Mouse (Mus musculus) thymus, postnatal 14 days (tissue): ENCODE results near the gene Tbcel.

Source experiments
- DNase-seq: peaks from one replicate; pipeline ENCODE4 v3.0.0; 2021

Gene Tbcel

DNA sequence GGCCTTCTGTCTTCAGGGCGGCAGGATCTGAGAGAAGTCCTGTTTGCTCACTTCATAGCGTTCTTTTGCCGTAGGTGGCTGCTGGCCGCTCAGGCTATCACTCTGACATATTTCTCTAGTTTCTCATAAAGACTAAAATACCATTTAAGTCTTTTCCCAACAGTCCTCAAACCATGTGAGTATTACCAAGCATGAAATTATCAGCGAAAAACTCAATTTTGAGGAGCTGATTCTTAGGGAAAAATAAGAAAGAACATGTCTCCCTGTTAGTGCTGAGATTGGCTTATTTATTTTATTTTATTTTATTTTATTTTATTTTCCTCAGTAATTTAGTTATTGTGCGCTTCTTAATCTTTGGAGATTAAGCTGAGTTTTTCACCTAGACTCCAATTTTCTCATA lies at the start of gene Tbcel:
Gene Tbcel, minus strand, starts transcription at position 101 of the 400 bp plus-strand sequence.
- no peak for DNase-seq

DNA sequence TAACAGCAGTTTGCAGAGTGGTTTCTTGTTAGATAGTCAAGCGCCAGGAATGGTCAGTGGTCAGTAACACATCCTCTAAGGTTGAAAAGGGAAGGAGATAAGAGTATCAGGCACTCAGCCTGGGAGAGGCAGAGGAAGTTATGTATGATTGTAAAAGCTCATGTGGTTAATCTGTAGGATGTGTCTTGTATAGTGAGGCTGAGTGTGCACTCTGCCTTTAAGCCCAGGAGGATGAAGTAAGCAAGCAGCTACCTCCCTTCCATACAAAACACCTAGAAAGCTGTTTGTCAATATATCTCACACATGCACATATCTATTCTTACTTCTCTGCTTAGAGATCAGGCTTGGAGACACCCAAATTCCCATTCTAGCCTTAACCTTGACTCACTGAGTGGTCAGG lies 47.6 kb upstream of the Tbcel start:
- DNase-seq: no peak

DNA sequence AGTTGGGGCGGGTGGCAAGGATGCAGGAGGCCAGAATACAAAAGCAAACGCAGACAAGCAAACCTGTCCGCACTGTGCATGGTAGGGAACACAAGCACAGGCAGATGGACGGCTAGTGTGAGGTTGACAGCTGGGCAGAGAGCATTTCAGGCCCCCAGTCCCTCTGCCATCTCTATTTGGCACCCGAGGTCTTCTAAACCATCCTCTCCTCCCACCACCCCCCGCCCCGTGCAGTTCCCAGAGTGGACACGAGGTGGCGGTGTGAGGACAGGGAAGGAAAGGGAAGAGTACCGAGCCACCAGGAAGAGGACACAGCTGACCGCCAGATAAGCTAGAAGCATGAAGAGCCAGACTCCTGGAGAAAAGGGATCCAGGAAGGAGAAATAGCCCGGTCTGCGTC lies 42.5 kb upstream of the Tbcel start:
- peak; percentile 83 for DNase-seq

DNA sequence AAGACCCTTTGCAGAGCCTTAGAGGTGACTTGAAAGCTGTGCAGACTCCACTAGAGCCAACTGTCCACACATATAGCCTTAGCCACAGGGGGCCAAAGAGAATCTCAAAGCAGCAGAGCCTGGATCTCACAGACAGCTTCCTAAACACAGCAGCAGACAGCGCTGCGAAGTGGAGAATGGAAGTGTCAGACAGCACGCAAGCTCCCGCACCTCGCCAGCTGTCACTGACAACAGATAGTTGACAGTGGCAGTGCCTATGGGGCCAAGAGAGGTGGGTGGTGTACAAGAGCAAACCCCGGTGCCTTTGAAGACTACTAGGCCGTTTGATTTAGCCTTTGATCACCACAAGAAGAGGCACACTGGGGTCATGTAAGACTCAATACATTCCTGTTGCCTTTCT lies 41.4 kb upstream of the Tbcel start:
- DNase-seq: no peak

DNA sequence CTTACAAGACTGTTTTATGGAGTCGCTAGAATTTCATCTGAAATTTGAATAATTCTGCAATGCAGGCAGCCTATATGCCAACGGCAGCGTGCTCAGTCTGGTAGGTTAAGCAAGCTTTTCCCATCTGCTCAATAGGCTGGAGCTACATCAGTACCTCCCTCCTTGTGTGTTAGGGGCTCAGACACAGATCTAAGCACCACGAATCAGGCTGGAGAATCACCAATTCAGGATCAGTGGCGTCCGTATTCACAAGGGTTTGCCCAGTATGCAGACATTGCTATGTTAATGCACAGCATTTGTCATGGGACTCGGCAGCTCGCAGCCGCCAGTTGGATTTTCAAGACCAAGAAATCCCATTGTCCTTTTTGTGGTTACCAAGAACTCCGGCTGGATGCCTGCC lies 36.9 kb upstream of the Tbcel start:
- no peak for DNase-seq

DNA sequence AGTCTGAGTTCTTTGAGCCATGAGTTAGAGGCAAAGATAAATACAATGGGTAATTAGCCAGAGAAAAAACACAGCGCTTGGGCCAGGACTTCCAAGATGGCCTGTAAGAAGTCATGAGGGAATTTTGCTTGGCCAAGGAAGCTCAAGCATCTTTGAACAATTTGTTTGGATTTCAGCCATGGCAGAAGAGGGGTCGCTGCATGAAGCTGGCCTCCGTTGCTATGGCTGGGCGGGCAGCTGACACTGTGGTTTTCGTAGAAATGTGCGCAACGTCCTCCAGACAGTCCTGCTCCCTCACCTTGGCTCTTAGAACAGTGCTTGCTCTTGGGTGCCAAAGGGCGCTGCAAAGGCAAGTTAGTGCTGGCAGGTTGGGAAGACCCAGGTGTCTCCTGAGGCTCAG lies 25.9 kb upstream of the Tbcel start:
- DNase-seq: no peak

DNA sequence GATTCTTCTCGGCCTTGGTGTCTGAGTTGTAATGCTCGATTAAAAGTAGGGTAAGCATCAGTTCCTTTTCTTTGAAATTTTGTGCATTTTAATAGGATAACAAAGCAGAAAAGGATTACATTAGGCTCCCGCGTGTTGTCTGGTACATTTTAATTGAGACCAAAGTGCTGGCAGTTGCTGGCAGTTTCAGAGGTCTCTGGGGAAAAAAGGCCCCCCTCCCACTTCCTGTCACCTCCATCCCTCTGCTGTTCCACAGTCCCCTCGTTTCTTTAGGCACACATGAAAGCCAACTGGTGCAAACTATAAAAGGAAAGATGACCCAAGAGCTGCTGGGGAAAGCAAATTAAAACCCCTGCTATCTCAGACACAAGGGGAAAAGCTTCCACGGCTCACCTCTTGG lies 25.4 kb upstream of the Tbcel start:
- peak; percentile 35 for DNase-seq

DNA sequence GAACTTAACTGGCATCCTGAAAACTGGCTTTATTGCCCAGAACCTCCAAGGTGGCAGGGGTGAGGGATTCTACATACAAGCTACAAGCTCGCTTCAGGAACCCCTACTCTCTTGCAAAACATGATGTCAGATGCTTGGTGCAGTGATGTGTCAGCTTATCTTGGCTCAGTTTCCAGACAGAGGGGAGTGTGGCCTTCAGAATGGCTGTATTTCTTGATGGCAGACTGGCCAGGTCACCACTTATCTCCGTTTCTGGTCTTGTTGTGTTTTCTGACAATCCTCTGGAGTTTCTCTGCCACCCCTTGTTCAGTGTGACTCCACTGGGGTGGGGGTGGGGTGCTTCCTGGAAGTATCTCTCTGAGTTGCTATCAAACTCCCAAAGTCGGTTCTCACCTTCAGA lies 24.3 kb upstream of the Tbcel start:
- DNase-seq: no peak

DNA sequence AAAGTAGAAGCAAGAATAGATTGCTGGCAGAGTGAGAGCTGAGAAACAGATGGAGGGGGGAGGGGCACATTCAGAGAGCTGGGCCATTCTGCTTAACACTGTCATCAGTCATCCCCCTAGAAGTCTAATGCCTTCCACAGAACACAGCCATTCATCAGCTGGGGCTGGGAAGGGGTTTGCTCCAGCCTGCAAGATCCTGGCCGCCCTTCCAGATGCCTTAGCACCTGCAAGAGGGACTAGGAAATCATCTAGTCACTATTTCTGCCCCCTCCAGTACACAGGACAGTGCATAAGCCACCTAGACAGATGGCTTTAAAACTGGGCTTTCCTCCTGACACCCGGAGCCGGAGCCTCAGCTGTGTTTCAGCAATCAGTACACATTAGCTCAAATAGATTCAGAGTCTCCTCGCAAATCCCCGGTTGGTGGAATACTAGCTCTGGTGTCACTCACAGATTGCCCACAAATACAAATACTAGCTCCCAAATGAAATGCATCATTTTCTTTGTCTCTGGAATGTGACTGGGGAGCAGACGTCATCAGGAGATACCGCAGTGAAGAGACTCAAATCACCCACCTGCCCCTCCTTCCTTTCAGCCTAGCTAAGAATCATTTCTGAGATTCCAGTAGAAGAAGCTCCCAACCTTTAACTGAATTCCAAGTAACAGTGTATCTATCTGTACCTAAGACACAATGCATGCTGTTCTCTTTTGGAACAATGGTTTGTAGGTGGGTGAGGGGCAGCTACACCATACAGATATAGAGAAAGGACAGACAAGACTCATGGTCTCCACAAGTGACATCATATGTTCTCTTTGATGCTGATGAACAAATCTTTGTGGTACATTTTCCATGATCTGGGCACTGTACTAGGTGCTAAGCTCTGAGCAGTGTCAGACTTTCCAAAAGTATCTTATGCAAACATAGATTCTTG lies 22.9 kb upstream of the Tbcel start:
- DNase-seq: no peak

DNA sequence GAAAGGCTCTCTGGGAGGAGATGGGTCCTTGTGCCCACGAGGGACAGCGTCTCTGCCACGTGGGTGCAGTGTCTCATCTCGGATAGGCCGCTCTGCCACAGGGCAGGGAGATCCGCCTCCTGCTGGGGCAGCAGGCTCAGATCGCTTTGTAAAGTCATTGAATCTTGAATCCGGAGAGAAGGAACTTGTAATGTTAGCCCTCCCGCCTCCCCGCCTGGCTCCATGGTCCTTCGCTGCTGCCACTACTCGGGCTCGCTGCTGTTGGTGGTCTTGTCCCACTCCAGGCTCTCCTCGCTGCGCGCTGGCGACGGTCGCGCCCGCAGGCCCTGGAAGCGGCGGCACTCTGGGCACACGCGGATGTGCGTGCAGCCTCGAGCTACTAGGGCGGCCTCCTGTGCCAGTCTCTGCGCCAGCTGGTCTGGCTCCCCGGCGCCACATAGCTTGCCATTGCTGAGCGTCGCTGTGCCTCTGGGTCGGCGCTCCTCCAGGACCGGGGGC lies 13.0 kb upstream of the Tbcel start:
- peak; percentile 71 for DNase-seq

DNA sequence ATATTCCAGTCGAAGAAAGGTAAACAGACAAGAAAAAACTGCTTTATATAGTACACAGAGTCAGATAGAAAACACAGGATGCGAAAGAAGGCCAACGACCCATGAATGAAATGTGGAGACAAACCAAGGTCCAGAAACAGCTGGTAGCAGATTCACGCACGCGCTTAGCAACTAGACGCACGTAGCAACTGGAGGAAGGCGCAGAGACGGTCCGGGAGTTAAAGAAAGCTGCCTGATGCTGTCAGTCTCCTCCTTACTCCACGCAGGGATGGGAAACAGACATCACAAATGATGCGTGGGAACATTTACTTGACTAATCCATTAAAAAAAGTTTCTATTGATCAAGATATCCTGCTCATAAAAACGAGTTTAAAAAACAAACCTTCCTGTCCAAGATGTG lies 10.6 kb upstream of the Tbcel start:
- DNase-seq: no peak

DNA sequence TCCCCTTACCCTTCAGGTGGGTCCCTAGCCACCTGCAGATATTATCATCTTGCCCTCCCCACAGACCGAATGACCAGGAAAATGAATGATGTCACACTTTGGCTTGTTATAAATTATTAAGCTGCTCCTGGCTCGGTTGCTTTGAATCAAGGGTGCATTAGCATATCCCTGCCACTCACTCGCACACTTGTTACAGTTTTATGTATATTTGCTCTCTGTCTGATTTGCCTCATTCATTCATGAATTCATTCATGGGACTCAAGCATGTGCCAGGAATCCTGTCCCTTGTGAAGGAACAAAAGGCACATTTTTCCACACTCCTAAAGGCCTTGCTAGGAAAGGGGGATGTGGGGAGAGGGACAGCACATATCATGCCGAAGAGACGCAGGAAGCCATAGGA lies 5.5 kb upstream of the Tbcel start:
- no peak for DNase-seq

DNA sequence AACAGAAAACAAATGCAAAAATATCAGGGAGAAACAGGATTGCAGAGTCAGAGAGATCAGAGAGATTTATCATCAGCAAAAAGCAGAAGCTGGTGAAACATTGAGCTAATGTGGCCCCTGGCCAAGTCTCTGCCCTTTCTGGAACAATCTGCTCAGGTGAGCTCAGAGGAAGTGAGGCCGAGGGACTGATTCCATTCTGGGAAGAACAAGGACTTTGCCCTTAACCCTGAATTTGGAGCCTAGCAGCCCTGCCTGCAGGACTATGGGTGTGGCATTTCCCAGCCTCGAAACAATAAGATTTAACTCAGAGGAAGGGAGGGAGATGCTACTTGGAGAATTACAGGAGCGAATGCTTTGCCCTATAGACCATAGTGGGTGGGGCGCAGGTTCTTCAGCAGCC lies 4.7 kb upstream of the Tbcel start:
- DNase-seq: no peak

DNA sequence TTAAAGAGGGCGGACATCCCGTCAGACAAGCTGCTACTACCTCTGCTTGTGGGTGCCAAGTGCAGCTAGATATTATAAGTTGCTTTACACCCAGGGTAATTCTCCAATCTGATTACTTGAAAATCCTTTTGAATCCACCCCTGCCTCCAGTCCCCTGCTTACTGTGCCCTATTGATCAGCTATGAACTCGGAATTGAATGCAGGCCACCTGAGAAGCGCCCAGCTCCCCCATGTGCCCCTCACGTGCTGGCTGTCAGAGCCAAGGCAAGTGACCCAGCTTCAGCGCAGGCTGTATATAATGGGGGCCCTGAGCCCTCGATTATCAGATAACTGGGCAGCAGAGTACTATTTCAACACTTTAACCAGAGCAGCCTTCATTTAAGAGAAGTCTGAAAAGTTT lies 626 bp upstream of the Tbcel start:
- DNase-seq: no peak

DNA sequence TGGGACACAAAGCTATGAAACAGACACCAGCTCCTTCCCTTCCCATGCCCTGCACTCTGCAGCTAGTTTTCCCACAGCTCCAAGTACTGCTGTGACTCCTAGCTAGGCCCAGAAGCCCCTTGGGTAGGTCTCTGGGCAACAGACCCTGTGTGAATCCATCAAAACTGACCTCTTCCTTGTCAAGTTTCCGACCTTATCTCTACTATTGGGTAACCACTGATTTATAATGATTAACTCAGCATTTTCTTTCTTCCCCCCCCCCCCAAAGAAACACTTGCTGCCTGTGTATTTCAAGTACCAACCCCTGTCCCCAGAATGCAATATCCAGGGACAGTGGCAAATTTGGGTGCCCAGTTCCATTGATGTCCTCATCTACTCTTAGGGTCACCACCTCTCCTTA lies 587 bp downstream of the Tbcel start:
- no peak for DNase-seq

DNA sequence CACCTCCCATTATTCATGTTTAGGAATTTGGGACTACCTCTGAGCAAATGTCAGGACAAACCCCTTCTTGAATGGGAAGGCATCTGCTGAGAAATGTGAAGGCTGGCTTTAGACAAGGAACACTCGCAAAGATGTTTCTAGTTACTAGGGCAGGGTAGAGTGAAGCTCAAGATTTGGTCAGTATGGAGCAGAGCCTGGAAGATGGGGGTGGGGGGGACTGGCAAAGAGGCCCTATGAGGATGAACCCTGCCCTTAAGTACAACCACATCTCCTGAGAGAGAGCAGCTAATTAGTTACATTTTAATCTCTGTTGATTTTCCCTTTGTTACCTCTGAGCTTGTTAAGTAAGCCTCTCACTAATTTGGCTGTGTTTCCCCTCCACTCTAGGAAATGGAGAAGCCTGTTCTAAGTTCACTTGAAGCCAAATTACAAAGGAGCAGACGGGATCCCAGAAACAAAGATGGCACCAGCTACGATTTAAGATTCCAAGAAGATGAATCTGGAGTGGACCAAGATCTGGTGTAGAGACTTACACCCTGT lies 2.6 kb downstream of the Tbcel start:
- no peak for DNase-seq

DNA sequence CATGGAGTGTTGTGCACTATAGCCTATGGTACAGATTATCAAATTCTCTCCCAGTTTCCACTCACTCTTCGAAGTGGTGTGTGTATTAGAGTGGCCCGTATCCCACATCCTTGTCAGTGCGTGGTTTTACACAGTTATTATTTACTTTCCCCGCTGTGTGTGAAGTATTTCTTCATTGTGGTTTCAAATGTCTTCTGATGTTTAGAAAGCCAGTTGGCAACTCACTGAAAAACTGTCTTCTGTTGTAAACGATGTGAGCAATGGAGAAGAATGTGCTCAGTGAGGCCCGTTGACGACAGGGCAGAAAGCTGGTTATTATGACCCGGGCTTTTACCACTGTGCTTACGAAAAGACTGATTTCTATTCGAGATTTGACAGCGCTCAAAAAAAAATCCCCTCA lies 3.0 kb downstream of the Tbcel start:
- DNase-seq: no peak

DNA sequence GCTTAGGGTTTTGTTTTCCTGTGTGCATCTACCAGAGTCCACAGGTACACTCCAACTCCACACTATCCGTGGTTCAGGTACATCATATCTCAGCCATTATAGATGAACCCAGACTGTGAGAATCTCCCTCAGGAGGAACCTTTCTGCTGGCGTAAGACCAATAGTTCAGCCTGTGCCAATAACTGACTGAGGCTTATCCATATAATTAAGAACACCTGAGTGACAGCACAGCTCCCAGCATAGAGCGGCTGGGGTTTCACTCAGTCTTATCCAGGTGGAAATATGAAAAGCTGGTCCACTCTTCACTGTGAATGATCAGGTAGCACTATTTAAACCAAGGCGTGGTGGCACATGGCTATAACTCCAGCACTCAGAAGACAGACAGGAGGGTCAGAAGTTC lies 3.9 kb downstream of the Tbcel start:
- no peak for DNase-seq

DNA sequence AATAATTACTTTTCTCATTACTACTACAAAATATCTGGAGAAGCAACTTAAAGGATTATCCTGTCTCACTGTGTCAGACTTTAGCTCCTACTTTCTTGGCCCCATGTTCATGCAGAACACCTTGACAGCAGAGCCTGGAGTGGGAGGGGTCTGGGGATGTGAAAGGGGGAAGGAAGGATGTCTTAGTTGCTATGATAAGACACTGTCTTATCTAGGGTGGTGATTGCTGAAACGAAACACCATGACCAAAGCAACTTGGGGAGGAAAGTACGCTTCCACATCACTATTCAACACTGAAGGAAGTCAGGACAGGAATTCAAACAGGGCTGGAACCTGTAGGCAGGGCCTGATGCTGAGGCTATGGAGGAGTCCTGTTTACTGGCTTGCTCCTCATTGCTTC lies 11.3 kb downstream of the Tbcel start:
- DNase-seq: no peak

DNA sequence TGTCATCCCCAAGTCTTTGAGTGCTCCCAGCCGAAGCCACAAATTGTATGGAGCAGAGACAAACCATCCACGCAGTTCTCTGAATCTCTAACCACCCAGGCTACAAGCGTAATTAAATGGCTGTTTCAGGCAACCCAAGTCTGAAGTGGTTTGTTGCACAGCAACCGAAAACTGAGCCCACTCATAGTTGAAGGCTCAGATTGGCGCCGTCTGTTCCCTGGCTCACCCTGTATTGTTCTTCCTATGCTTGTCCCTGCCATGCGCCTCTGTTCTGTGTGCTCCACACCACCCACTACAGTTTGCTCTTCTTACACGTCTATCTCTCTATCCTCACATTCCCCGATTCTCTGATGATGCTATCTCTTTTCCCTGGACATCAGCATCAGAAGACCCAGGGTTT lies 15.8 kb downstream of the Tbcel start:
- no peak for DNase-seq

DNA sequence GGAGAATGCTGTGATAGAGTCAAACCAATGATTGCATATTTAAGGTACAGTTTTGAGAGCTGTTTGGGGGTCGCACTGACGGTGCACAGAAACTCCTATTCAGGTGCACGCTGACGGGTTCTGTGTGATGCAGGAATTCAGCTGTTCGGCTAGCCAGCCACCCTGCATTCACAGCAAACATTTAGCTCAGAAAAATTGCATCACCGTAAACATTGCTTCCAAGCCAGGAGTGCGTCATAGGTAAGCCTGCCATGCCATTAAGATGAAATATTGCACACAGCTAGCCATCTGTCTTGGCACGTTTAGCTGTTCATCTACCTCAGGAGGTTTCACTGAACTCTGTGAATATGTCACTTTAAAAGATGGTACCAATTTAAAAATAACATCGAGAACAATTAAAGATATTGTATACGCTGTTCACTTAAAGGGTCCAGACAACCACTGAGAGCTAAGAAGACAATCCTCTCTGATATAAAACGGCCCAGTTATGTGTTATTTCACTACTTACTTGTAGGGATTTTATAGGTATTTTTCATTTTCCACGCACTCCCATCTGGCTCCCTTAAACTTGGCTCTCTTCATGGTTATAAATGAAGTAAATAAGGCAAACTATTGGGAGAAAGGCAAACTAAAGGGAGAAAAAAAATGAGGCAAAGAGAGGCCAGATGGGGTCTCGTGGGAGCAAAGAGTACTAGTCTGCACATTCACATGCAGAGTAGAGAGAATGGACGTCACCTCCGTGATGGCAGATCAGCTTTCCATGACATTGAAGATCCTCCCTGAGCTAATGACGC lies 16.8 kb downstream of the Tbcel start:
- no peak for DNase-seq

DNA sequence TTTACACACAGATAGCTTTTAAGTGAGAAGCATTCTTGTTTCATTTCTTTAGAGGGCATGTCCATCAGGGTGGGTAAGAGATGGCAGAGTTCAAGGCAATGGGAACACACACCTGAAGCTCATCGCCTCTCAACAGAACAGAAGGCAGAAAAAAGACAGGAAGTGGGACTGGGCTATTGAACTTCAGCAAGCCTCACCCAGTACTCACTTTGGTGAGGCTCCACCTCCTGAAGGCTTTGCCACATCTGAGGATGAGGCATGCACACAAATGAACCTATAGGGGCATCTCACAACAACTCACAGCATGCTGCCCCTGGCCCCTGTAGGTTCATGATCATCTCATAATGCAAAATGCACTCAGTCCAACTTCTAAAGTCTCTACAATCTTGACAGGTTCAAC lies 19.5 kb downstream of the Tbcel start:
- peak; percentile 80 for DNase-seq

DNA sequence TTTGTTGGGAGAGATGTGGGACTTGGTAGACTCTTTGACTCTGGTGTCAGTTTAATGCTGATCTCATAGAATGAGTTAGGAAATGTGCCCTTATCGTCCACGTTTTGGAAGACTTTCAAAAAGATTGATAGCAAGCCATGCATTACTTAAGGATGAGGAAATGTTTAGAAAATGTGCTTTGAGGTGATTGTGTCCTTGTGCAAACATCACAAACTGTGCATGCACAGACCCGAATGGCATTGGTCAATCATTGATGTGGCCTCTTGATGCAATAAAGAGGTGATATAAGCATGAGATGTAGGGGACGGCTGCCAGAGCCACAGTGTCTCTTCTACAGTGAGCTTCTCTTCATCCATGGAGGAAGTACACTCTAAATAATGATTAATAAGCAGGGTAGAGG lies 20.7 kb downstream of the Tbcel start:
- DNase-seq: no peak

DNA sequence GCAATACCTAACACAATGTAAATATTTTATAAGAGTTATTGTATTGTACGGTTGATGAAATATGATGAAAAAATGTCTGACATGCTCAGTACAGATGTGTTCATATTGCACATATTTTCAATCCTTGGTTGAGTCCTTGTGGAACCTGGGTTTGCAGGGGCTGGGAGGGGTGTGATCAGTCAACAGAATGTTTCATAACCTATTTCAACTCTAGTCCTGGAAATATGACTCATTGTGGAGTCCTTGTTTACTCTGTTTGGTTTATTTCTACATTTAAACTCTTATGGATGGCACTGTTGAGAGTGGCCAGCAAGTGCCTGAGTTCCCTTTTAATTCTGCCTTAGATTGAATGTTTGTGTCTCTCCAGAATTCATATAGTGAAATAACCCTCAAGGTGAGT lies 22.9 kb downstream of the Tbcel start:
- no peak for DNase-seq
